Mouse (Mus musculus) frontal cortex, postnatal 14 days (tissue): ENCODE results near the gene P2ry4.

ENCODE experiments used
- DNase-seq, 2 experiments: peaks; one replicate each; pipeline ENCODE4 v3.0.0; 2022; ENCODE audit warnings: low spot score in 2 of 2

Gene P2ry4

DNA sequence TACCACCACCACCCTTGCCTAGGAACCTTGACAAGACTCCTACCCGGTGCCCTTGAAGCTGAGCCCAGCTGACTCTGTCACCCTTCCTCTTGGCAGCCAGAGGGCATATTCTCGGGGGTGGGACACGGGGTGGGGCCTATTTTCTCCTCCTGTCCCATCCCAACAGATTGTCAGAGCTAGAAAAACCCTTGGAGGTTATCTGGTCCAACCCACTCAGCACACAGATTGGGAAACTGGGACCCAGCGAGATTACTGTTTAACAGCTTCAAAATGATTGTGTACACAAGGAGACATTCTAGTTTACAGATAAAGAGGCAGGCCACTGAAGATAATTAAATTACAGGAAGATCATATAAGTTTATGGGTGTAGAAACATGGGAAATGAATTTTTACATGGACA lies at the start of gene P2ry4:
Gene P2ry4, minus strand, starts transcription at position 79 of the 400 bp plus-strand sequence.
- no peak for DNase-seq

- DNase-seq: no peak
These were observed 43.8 kb upstream of the P2ry4 start for GRCm38 (mm10) chrX:100638477-100638876.

- DNase-seq: no peak
These were observed 34.4 kb upstream of the P2ry4 start for GRCm38 (mm10) chrX:100629076-100629475.

- DNase-seq: peak; percentile 81 to 82
These were observed 31.4 kb upstream of the P2ry4 start, which contains the start of gene Pdzd11 for GRCm38 (mm10) chrX:100625802-100626793. Gene Pdzd11, minus strand, starts transcription at chrX:100626568.

GRCm38 (mm10) chrX:100625546-100625801 lies 30.8 kb upstream of the P2ry4 start, which contains the start of gene Kif4:
Gene Kif4, plus strand, starts transcription at chrX:100625737.
- no peak for DNase-seq

DNA sequence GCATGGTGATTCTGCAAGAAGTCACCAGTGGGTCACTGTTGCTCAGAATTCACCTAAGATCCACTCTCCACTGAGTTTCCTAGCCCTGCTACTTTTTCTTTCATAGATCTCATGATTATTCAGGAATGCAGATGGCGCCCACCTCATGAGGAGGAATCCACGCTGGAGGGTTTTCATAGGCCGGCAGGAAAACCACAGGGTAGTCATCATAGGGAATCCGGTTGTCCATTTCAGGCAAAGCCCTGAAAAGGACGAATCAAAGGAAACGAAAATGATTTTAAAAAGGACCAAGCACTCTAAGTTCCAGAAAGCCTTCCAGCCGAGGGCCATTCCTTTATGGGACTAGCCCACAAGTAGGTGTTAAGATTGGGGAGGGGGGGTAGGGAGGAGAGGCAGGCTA lies 30.5 kb upstream of the P2ry4 start:
- DNase-seq: no peak

DNA sequence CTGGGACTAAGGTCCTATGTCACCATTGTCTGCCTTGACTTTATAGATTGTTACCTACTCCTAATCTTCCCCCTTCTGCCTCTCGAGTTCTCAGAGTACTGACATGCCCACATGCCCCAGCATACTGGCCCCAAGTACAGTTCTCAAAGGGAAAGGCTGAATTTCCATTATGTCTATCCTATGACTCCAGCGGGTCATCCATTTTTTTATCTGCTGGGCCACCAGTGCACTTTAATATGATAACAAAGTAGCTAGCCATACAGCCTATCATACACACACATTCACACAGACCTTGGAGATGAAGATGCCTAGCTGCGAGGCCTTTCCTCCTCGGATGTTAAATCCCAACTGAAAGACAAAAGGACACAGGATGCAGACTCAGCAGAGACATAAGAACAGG lies 29.6 kb upstream of the P2ry4 start:
- no peak for DNase-seq

DNA sequence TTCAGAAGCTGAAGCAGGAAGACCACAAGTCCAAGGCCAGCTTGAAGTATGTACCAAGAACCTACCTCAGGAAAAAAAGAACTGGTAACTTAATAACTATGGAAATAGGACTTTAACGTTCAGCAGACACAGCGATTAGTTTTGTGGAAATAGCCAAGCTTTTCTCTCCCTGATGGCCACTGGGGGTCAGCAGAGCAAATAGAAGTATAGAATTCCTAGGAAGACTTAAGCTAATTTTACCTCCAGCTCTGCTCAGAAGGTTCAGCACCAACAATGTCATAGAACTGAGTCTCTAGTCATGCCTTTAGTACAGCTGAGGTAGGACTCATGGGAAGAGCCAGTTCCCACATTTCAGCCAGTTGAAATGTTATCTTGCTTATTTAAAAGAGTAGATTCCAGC lies 26.7 kb upstream of the P2ry4 start:
- no peak for DNase-seq

DNA sequence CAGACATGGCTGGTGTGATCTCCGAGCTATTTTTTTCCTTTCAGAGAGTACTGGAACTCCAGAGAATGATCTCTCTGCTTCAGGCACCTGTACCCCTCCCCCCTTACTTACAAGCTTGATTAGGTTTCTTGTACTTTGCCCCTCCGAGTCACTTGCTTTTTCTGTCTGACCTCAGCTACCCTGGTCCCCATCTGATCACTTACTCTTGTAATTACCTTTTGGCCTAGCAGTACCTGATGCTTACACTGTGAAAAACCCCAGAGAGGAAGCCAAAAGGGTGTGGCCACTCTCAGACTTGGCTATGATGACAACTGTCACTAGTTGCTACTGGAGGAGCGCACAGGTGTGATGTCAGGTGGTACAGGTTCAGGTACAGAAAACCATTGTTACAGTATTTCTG lies 23.8 kb upstream of the P2ry4 start:
- DNase-seq: no peak

GRCm38 (mm10) chrX:100605314-100605713 lies 10.6 kb upstream of the P2ry4 start, which contains the start of gene Arr3:
Gene Arr3, plus strand, starts transcription at chrX:100605497.
- DNase-seq: no peak

DNA sequence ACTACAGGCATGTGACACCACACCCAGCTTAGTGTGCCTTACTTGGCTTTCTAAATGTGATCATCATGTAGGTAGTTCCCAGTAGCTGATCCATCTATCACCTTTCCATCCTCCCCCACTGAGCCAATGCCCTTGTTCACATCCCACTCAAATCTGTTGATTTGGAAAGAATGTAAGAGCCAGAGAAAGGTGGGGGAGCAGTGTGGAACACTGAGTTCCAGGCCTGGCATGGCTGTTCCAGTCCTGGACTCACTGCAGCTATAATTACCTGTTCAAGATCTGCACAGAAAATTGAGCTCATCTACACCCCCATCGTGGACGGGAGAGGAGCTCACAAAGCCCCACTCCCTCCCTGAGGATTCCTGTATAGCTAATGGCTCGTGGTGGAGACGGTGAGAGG lies 5.1 kb upstream of the P2ry4 start:
- no peak for DNase-seq

- peak; percentile 14 to 36 for DNase-seq
These were observed 2.8 kb upstream of the P2ry4 start for GRCm38 (mm10) chrX:100597439-100597838.

GRCm38 (mm10) chrX:100571951-100572350 lies 22.7 kb downstream of the P2ry4 start, which contains the start of gene Awat1:
Gene Awat1, plus strand, starts transcription at chrX:100572251.
- DNase-seq: no peak

GRCm38 (mm10) chrX:100565696-100566095 lies 29.0 kb downstream of the P2ry4 start:
- no peak for DNase-seq

DNA sequence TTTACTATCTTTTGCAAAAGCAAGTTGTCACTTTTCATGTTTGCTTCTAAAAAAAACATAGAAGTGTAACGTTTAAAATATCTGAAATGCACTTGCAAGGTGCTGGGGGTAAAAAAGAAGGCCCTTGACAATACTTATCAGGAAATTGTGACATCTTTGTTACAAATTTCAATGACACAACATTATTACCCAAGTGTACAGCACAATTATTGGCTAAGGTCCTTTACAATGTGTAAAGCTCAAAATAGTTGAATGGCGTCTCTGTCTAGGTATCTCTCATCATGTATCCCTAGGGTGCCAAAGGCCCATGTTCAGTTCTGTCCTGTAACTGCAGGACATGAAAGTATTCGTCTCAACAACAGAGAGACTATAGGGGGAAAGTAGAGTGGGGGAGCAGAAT lies 38.6 kb downstream of the P2ry4 start:
- no peak for DNase-seq
